Mouse (Mus musculus): ENCODE results near the gene Katnbl1.

- TF ChIP-seq CTCF (IDR thresholded peaks at IDR 0.05; ENCODE audit: borderline replicate concordance, extremely low read depth, insufficient read depth, insufficient read length) (no peak), POLR2A (IDR thresholded peaks at IDR 0.05; ENCODE audit: borderline replicate concordance, extremely low read depth, insufficient read depth, insufficient read length, poor library complexity, severe bottlenecking) (no peak)
These were observed 41.8 kb upstream of the Katnbl1 start for GRCm38 (mm10) chr2:112337211-112337610.
